Mouse (Mus musculus) ovary, adult 18-20 months (tissue): ENCODE measurements around the gene Slc30a1.

Source experiments
- DNase-seq: peaks from one replicate; pipeline ENCODE4 v3.0.0; 2022; ENCODE audit warnings: low spot score, mixed read lengths

The Slc30a1 gene

DNA sequence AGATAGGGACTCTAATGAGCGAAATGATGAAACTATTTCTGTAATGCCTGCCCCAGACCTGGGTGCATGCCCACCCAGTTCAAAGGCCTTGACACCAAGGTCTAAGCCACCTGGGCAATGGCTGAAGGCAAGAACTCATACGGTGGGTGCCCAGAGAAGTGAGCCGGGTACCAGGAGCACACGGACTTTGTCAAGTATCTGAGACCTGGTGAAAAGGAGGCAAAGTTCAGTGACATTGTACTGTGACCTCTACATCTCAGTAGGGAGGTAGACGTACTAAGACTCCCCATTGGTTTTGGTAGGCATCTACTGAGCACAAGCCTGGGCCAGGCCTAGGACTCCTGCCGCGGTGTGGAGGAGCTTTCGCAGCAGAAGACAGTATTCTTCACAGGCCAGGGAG, 38.8 kb downstream of the Slc30a1 start:
- no peak for DNase-seq

DNA sequence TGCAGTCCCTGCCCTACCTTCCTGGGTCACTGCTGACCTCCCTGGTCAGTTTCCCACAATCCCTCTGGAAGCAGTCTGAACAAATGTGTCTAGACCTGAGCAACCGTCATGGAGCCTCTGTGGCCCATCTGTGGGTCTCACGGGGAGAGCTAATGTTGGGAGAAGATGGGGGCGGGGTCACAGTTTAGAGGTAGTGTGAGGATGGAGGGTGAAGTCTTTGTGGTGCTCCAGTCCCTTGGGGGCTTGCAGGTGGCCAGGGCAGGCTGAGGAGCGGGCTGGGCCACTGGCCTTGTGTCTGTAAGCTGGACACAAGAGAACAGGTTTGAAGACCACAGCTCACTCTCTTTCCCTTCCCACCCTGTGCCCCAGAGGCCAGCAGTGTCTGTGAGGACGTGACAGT, 39.2 kb downstream of the Slc30a1 start:
- no peak for DNase-seq

- no peak for DNase-seq
Measured at GRCm38 (mm10) chr1:191946261-191946660, 39.7 kb downstream of the Slc30a1 start.

DNA sequence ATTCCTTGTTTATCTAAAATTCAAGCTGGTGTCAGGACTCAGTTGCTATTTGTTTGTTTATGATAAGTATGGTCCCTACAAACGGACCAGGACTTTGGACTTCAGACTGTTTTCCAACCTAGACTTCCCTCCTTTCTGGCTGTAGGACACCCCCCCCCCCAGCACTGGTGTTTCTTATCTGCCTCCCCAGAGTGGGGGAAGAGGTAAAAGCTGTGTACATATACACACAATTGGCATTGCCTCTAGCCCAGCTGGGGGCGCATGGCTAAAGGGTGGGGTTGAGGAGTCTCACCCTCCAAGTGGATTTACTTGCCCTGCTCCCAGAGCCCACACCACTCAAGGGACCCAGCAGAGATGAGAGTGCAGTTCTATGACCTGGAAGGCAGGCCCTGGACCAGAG, 40.3 kb downstream of the Slc30a1 start:
- no peak for DNase-seq

- DNase-seq, result no peak
Measured at GRCm38 (mm10) chr1:191947796-191948195, 41.2 kb downstream of the Slc30a1 start.

- DNase-seq, result no peak
Measured at GRCm38 (mm10) chr1:191948600-191948999, 42.0 kb downstream of the Slc30a1 start.

- DNase-seq, result no peak
Measured at GRCm38 (mm10) chr1:191950611-191951010, 44.0 kb downstream of the Slc30a1 start.

- no peak for DNase-seq
Measured at GRCm38 (mm10) chr1:191952733-191953335, 46.3 kb downstream of the Slc30a1 start.

DNA sequence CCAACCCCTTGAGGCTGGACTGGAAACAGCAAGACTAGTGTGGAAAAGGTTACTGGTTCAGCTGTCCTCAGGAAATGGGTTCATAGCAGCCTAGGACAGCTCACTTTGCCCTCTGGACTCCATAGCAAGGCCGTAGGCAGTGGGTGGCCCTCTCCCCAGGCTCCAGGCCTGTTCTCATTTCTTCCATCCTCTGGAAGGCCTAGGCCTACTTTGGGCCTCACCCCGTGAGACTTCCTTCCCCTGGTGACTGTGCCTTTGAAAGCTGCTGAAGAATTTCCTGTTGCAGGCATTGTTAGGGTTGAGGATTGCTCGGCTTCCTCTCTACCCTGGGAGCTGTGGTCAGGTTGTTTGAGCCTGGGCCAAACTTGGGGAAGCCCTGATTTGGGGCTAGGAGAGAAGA, 48.5 kb downstream of the Slc30a1 start:
- no peak for DNase-seq

DNA sequence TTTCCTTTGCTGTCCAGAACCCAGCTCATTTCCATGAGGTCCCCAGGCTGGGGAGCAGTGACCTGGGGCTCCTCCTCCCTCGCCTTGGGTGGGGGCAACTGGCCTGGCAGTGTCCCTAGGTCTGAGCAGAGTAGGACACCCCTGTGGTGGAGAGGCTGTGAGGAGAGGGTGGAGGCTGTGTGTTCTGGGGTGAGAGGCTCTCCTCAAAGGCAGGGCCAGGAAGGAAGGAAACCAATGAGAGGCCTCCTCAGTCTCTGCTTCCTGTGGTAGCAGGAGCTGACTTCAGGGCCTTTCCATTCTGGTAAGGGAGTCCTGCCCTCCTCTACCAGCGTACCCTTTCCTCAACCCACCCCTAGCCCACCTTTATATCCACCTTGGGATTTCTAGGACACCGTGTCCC, 49.7 kb downstream of the Slc30a1 start:
- no peak for DNase-seq

DNA sequence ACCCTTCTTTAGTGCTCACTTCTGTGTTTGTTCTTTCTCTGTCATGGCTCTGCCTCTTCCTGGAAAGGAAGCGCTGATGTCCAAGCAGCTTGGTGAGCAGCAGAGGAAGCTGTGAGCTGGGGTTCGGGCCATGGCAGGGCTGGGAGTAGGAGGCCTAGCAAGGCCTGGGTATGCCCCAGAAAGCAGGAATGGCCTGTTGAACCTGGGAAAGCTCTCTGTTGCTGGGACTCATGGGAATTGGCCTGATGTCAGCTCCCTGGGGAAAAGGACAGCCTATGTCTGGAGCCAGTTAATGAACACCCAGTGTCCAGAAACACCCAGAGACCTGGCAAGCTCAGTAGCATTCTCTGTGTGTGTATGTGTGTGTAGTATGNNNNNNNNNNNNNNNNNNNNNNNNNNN, 50.3 kb downstream of the Slc30a1 start:
- DNase-seq, result no peak

- no peak for DNase-seq
Measured at GRCm38 (mm10) chr1:191957321-191957720, 50.8 kb downstream of the Slc30a1 start.

- no peak for DNase-seq
Measured at GRCm38 (mm10) chr1:191960946-191961345, 54.4 kb downstream of the Slc30a1 start.
